Mouse (Mus musculus): ENCODE measurements around the gene Slc1a7. TPM values are rescaled to one million over a fixed set of nuclear protein-coding genes. Genes with fewer than 3 reads are reported as not detected.

Gene Slc1a7
- total and polyA plus RNA-seq, 3 experiments, result 0.21 to 1.9 (median 0.32) TPM

- no peak overlapping the region for H3K27ac ChIP-seq
- peaks cover 4% of the 10 kb centered on the region; the same call in 1 of the 2 replicates for H3K4me1 ChIP-seq (ENCODE audit: control insufficient read depth, insufficient read depth, low read length)
- no peaks in the 10 kb centered on the region for H3K27me3 ChIP-seq (ENCODE audit: control insufficient read depth, insufficient read depth, low read length)
- 87% methylated on average over 19 of the region's 19 CpGs for WGBS
- TF ChIP-seq CTCF (IDR thresholded peaks at IDR 0.05), result no peak
- TF ChIP-seq POLR2A (IDR thresholded peaks at IDR 0.05; ENCODE audit: insufficient read depth, low read depth, low read length), result no peak
- no peak overlapping the region for H3K4me3 ChIP-seq
- intact Hi-C loops (cut with DNase I), result no loop called here
- DNase-seq, result no peak
- H3K9ac ChIP-seq (ENCODE audit: low read depth, low read length), result no peak overlapping the region
- H3K79me2 ChIP-seq (replicated peaks; ENCODE audit: control insufficient read depth, insufficient read depth, low read length), result no peaks in the 10 kb centered on the region; the same call in 1 of the 2 replicates
- H3K36me3 ChIP-seq (ENCODE audit: control insufficient read depth, insufficient read depth, low read length), result peaks cover 15% of the 10 kb centered on the region
These were observed 91.7 kb downstream of the Slc1a7 start for GRCm38 (mm10) chr4:108059601-108060379.

GRCm38 (mm10) chr4:108060774-108061173 lies 92.6 kb downstream of the Slc1a7 start:
- Histone ChIP-seq H3K9ac (ENCODE audit: low read depth, low read length) (no peak overlapping the region), H3K79me2 (replicated peaks; ENCODE audit: control insufficient read depth, insufficient read depth, low read length) (no peaks in the 10 kb centered on the region; the same call in 1 of the 2 replicates), H3K27ac (no peak overlapping the region), H3K36me3 (ENCODE audit: control insufficient read depth, insufficient read depth, low read length) (peaks cover 19% of the 10 kb centered on the region), H3K4me1 (ENCODE audit: control insufficient read depth, insufficient read depth, low read length) (peaks cover 5% of the 10 kb centered on the region), H3K27me3 (ENCODE audit: control insufficient read depth, insufficient read depth, low read length) (no peaks in the 10 kb centered on the region), H3K4me3 (no peak overlapping the region)
- WGBS, result 72% methylated on average over 4 of the region's 4 CpGs
- TF ChIP-seq EP300 (IDR thresholded peaks at IDR 0.05; ENCODE audit: insufficient read depth, low read depth, low read length) (no peak), POLR2A (IDR thresholded peaks at IDR 0.05; ENCODE audit: insufficient read depth, low read depth, low read length) (no peak), CTCF (IDR thresholded peaks at IDR 0.05) (no peak)
- intact Hi-C loops (cut with DNase I), result no loop called here
- peak in 1 of 2 experiments; percentile 12 for DNase-seq

GRCm38 (mm10) chr4:108062524-108062923 lies 94.4 kb downstream of the Slc1a7 start:
- TF ChIP-seq CTCF (IDR thresholded peaks at IDR 0.05), result no peak
- no peak for TF ChIP-seq EP300 (IDR thresholded peaks at IDR 0.05; ENCODE audit: insufficient read depth, low read depth, low read length)
- TF ChIP-seq POLR2A (IDR thresholded peaks at IDR 0.05; ENCODE audit: insufficient read depth, low read depth, low read length), result no peak
- no peaks in the 10 kb centered on the region; the same call in 1 of the 2 replicates for H3K79me2 ChIP-seq (replicated peaks; ENCODE audit: control insufficient read depth, insufficient read depth, low read length)
- intact Hi-C loops (cut with DNase I), result no loop called here
- WGBS, result 90% methylated on average over 5 of the region's 5 CpGs
- peaks cover 5% of the 10 kb centered on the region for H3K4me1 ChIP-seq (ENCODE audit: control insufficient read depth, insufficient read depth, low read length)
- H3K27me3 ChIP-seq (ENCODE audit: control insufficient read depth, insufficient read depth, low read length), result no peaks in the 10 kb centered on the region
- no peak overlapping the region for H3K27ac ChIP-seq
- H3K36me3 ChIP-seq (ENCODE audit: control insufficient read depth, insufficient read depth, low read length), result peaks cover 25% of the 10 kb centered on the region
- H3K4me3 ChIP-seq, result no peak overlapping the region
- DNase-seq, result no peak
- H3K9ac ChIP-seq (ENCODE audit: low read depth, low read length), result no peak overlapping the region

Other genes starting within 250 kb of the Slc1a7 start
- gene Lrp8, start 166.1 kb upstream of the Slc1a7 start, total RNA-seq (2021), result 1 to 10 TPM in 1 of 2 experiments, under 1 TPM in 1; 0.68 to 1.1 TPM
- 0.97 and 1.0 TPM in 2 replicates for gene Lrp8, start 166.1 kb upstream of the Slc1a7 start, polyA plus RNA-seq (2012; rRNA removed)
- gene Magoh, start 88.6 kb upstream of the Slc1a7 start, total RNA-seq (2021), result 10 to 100 TPM; 40.2 to 43.2 TPM
- gene Magoh, start 88.6 kb upstream of the Slc1a7 start, polyA plus RNA-seq (2012; rRNA removed), result 38.8 and 45.1 TPM in 2 replicates
- gene 0610037L13Rik, start 78.5 kb upstream of the Slc1a7 start, total RNA-seq (2021), result 10 to 100 TPM; 49.4 to 52.6 TPM
- gene 0610037L13Rik, start 78.5 kb upstream of the Slc1a7 start, polyA plus RNA-seq (2012; rRNA removed), result 41.9 and 62.9 TPM in 2 replicates
- gene Cpt2, start 44.7 kb upstream of the Slc1a7 start, total RNA-seq (2021), result 100 to 1,000 TPM; 275 to 281 TPM
- gene Cpt2, start 44.7 kb upstream of the Slc1a7 start, polyA plus RNA-seq (2012; rRNA removed), result 278 and 312 TPM in 2 replicates
- 10 to 100 TPM; 17.9 to 20.8 TPM for gene Podn, start 128.1 kb downstream of the Slc1a7 start, total RNA-seq (2021)
- gene Podn, start 128.1 kb downstream of the Slc1a7 start, polyA plus RNA-seq (2012; rRNA removed), result 63.3 and 79.6 TPM in 2 replicates
- 100 to 1,000 TPM; 303 to 357 TPM for gene Scp2, start 176.7 kb downstream of the Slc1a7 start, total RNA-seq (2021)
- 235 and 387 TPM in 2 replicates for gene Scp2, start 176.7 kb downstream of the Slc1a7 start, polyA plus RNA-seq (2012; rRNA removed)
- 10 to 100 TPM; 27.7 to 34.4 TPM for gene Echdc2, start 197.1 kb downstream of the Slc1a7 start, total RNA-seq (2021)
- gene Echdc2, start 197.1 kb downstream of the Slc1a7 start, polyA plus RNA-seq (2012; rRNA removed), result 64.0 and 77.8 TPM in 2 replicates
- under 1 TPM in 1 of 2 experiments, not detected in 1; 0.10 TPM for gene Zyg11a, start 249.7 kb downstream of the Slc1a7 start, total RNA-seq (2021)
- gene Zyg11a, start 249.7 kb downstream of the Slc1a7 start, polyA plus RNA-seq (2012; rRNA removed), result 0.27 TPM in 1 of 2 replicates, not detected in the other